Mouse (Mus musculus) stomach, postnatal 0 days (tissue): ENCODE measurements around the gene Clca4a. TPM values are rescaled to one million over a fixed set of nuclear protein-coding genes. Genes with fewer than 3 reads are reported as not detected.
"Not testable (repeated sequence)": the region's sequence is repeated elsewhere in the genome, so short reads cannot be mapped to it uniquely, and the experiment has no call there.

Experiments used
- ATAC-seq: fragments of 200-750 bp; cut with Nextera tagmentation; 2 replicates; pipeline ENCODE4 v1.8.0; 2017; ENCODE audit not compliant: low FRiP score, low TSS enrichment
- DNase-seq: peaks from one replicate; pipeline ENCODE4 v3.0.0-alpha.2; 2016; ENCODE audit warnings: low spot score
- H3K27ac ChIP-seq: fragments of 300-500 bp; sonication (generic); replicated peaks from 2 replicates; pipeline ENCODE4 v1.5.1; 2014; ENCODE audit warnings: mild to moderate bottlenecking, control low read depth
- H3K27me3 ChIP-seq: fragments of 300-500 bp; sonication (generic); 2 replicates; pipeline ENCODE4 v1.6.1; 2014; ENCODE audit warnings: low read length; ENCODE audit not compliant: control insufficient read depth, insufficient read depth
- H3K36me3 ChIP-seq: fragments of 300-500 bp; sonication (generic); 2 replicates; pipeline ENCODE4 v1.6.1; 2014; ENCODE audit warnings: low read length, mixed read lengths; ENCODE audit not compliant: control insufficient read depth, insufficient read depth
- H3K4me1 ChIP-seq: fragments of 300-500 bp; sonication (generic); replicated peaks from 2 replicates; pipeline ENCODE4 v1.6.1; 2014; ENCODE audit warnings: antibody characterized with exemption; ENCODE audit not compliant: control insufficient read depth, insufficient read depth
- H3K4me2 ChIP-seq: fragments of 300-500 bp; sonication (generic); replicated peaks from 2 replicates; pipeline ENCODE4 v1.6.1; 2014; ENCODE audit warnings: low read depth, mild to moderate bottlenecking, control low read depth, moderate library complexity
- H3K4me3 ChIP-seq: fragments of 300-500 bp; sonication (generic); 2 replicates; pipeline ENCODE4 v1.5.1; 2014; ENCODE audit warnings: low read depth, low read length, control low read depth
- H3K9ac ChIP-seq: fragments of 300-500 bp; sonication (generic); 2 replicates; pipeline ENCODE4 v1.6.1; 2014; ENCODE audit warnings: mild to moderate bottlenecking, low read length, control low read depth, mixed read lengths
- H3K9me3 ChIP-seq: fragments of 300-500 bp; sonication (generic); 2 replicates; pipeline ENCODE4 v1.6.1; 2016; ENCODE audit warnings: low read length; ENCODE audit not compliant: control insufficient read depth
- CTCF ChIP-seq: IDR thresholded peaks from 2 replicates; pipeline ENCODE4 v1.5.1; 2016; ENCODE audit warnings: antibody characterized with exemption, low read depth, mild to moderate bottlenecking, moderate library complexity
- EP300 ChIP-seq: optimal IDR thresholded peaks from 2 replicates; pipeline ENCODE3; 2016; ENCODE audit warnings: antibody characterized with exemption
- WGBS: fragments of 180-500 bp; shearing (Covaris S2); extraction: QIAGEN DNeasy Blood & Tissue Kit; methylation state at CpG from one replicate; pipeline ENCODE4 v1.1.7; 2014; 5-methylcytosine and 5-hydroxymethylcytosine counted together
- polyA plus RNA-seq: library from polyadenylated mRNA; unstranded; fragments of >200 nt; fragmentation: Nextera tagmentation; extraction: Ambion mirVana; gene quantifications from 2 replicates; pipeline ENCODE4 v1.2.1, GENCODE M21; 2015

Gene Clca4a
- polyA plus RNA-seq, 1 experiment from 2014 or later: 0.07 TPM

DNA sequence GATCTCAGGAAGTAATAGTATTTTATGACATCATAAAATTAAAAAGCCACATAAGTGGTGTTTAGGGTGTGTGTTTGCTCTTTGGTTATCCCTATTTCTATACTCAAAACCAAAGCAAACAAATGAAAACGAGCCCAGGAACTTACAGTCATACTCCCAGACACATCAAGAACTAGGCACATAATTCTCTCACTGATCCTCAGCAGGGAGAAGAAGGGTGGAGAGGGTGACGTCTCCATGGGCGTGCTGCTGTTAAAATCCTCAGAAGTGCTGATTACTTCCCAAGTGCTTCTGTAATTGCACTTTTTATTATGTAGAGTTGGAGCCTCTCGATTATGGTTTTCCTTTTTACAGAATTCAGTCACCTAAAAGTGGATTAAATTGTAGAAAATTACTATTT is 8.8 kb downstream of the Clca4a start:
- TF ChIP-seq EP300 (no peak), CTCF (no peak)

GRCm38 (mm10) chr3:144950829-144951228 is 24.0 kb downstream of the Clca4a start:
- Histone ChIP-seq H3K27me3 (no peaks in the 10 kb centered on the region), H3K4me2 (no peak overlapping the region), H3K9ac (no peak overlapping the region), H3K27ac (no peak overlapping the region), H3K4me3 (no peak overlapping the region), H3K9me3 (no peaks in the 10 kb centered on the region), H3K36me3 (no peaks in the 10 kb centered on the region), H3K4me1 (no peaks in the 10 kb centered on the region)
- TF ChIP-seq CTCF: no peak
- no peak for TF ChIP-seq EP300
- 63% methylated on average over 4 of the region's 4 CpGs for WGBS
- DNase-seq (no peak), ATAC-seq (no peak)

More for the DNA sequence above, 8.8 kb downstream of the Clca4a start:
- Histone ChIP-seq H3K27me3 (no peaks in the 10 kb centered on the region), H3K9ac (no peak overlapping the region), H3K4me3 (no peak overlapping the region), H3K27ac (no peak overlapping the region), H3K4me2 (no peak overlapping the region), H3K9me3 (no peaks in the 10 kb centered on the region), H3K36me3 (no peaks in the 10 kb centered on the region), H3K4me1 (no peaks in the 10 kb centered on the region)
- no peak for DNase-seq
- WGBS: 47% methylated on average over 4 of the region's 4 CpGs
- ATAC-seq: no peak

DNA sequence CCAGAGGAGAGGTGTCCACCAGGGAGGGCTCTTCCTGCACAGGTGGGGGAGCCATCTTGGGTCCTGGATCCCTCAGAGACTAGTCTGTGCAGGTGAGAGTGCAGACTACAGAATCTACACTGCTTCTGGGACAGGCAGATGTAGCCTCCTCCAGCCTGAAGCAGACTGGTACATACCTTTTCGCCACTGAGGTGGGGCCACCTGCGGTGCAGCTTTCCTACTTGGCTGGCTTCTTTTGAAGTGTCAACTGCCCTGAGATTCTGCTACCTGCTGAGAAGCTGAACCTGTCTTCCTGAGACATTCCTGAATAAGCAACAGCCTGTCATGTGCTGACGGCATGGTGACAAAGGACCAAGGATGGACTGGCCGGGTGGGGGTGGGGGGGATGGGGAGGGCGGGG is 27.5 kb downstream of the Clca4a start:
- H3K4me3 ChIP-seq, H3K9ac ChIP-seq, ATAC-seq, H3K27ac ChIP-seq, H3K4me1 ChIP-seq, H3K36me3 ChIP-seq, H3K4me2 ChIP-seq, H3K9me3 ChIP-seq, DNase-seq, H3K27me3 ChIP-seq: not testable (repeated sequence)
- WGBS: 42% methylated on average over 5 of the region's 5 CpGs

DNA sequence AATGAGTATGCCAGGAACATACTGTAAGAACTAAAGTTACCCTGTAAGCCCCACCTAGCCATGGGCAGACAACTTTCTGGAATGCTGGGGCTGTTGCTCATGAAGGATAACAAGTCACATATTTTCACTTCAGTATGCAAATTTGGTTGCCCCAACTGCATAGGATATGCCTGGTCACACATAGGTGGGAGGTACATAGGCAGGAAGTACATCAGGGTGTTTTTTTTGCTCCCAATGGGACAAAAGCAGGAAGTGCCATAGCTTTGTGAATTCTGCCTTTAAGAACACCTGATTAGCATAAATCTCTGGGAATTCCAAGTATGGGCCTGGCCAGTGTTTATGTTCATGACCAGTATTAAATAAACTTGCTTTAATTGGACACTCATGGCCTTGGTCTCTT is 41.2 kb downstream of the Clca4a start:
- not testable (repeated sequence) for H3K4me3 ChIP-seq, H3K9me3 ChIP-seq, H3K9ac ChIP-seq, H3K36me3 ChIP-seq, H3K27me3 ChIP-seq, H3K27ac ChIP-seq, DNase-seq, H3K4me1 ChIP-seq, ATAC-seq, H3K4me2 ChIP-seq

- Histone ChIP-seq H3K4me3 (no peak overlapping the region), H3K9me3 (no peaks in the 10 kb centered on the region), H3K27ac (no peak overlapping the region), H3K36me3 (no peaks in the 10 kb centered on the region), H3K4me2 (no peak overlapping the region), H3K4me1 (no peaks in the 10 kb centered on the region), H3K27me3 (no peaks in the 10 kb centered on the region), H3K9ac (no peak overlapping the region)
- DNase-seq (no peak), ATAC-seq (no peak)
- TF ChIP-seq EP300: no peak
- WGBS: 86% methylated on average over 1 of the region's 1 CpGs
These were observed 41.8 kb downstream of the Clca4a start for GRCm38 (mm10) chr3:144933011-144933491.

GRCm38 (mm10) chr3:144932335-144932734 is 42.5 kb downstream of the Clca4a start, which contains the start of gene Clca4b:
Gene Clca4b (minus strand): TSS chr3:144932529.
- ATAC-seq (no peak), DNase-seq (no peak)
- Histone ChIP-seq H3K4me3 (no peak within 1 kb of the TSS), H3K9ac (no peak within 1 kb of the TSS), H3K4me1 (no peaks in the 10 kb centered on the region), H3K36me3 (no peaks in the 10 kb centered on the region), H3K4me2 (no peak within 1 kb of the TSS), H3K9me3 (no peaks in the 10 kb centered on the region), H3K27ac (no peak within 1 kb of the TSS), H3K27me3 (no peaks in the 10 kb centered on the region)
- TF ChIP-seq EP300 (no peak), CTCF (no peak)

GRCm38 (mm10) chr3:144914014-144914413 is 60.8 kb downstream of the Clca4a start:
- Histone ChIP-seq H3K9ac (no peak overlapping the region), H3K9me3 (no peaks in the 10 kb centered on the region), H3K27me3 (no peaks in the 10 kb centered on the region), H3K36me3 (no peaks in the 10 kb centered on the region), H3K4me1 (no peaks in the 10 kb centered on the region), H3K27ac (no peak overlapping the region), H3K4me3 (no peak overlapping the region), H3K4me2 (no peak overlapping the region)
- no peak for DNase-seq
- 85% methylated on average over 2 of the region's 2 CpGs for WGBS
- TF ChIP-seq CTCF: no peak
- no peak for TF ChIP-seq EP300
- no peak for ATAC-seq

Other genes with a start within 250 kb of the Clca4a start
- 0.70 and 0.82 TPM in 2 replicates for gene Clca3a1, start 214.1 kb downstream of the Clca4a start, polyA plus RNA-seq
- 0.22 and 0.23 TPM in 2 replicates for gene Clca3a2, start 155.6 kb downstream of the Clca4a start, polyA plus RNA-seq
- gene Clca3b, start 125.7 kb downstream of the Clca4a start, polyA plus RNA-seq: 0.98 and 1.9 TPM in 2 replicates
- gene Clca4b, start 42.5 kb downstream of the Clca4a start, polyA plus RNA-seq: not detected in 2 replicates
- gene Clca1, start 57.7 kb upstream of the Clca4a start, polyA plus RNA-seq: 6.8 and 20.2 TPM in 2 replicates
- gene Clca2, start 124.4 kb upstream of the Clca4a start, polyA plus RNA-seq: 2.9 and 3.0 TPM in 2 replicates
- gene Odf2l, start 143.5 kb upstream of the Clca4a start, polyA plus RNA-seq: 7.1 and 8.8 TPM in 2 replicates